Mouse (Mus musculus) CH12.LX (cell line): Measurements from ENCODE around the gene Tyro3. TPM values are rescaled to one million over a fixed set of nuclear protein-coding genes. Genes with fewer than 3 reads are reported as not detected.

Experiments
- DNase-seq: peaks from one replicate; pipeline ENCODE4 v3.0.0-alpha.2; 2013; ENCODE audit errors: extremely low read depth
- H3K27ac ChIP-seq: 2 replicates; pipeline ENCODE4 v1.5.1; 2012; ENCODE audit warnings: low read depth, mild to moderate bottlenecking, control low read depth, moderate library complexity; ENCODE audit not compliant: insufficient read depth
- H3K27me3 ChIP-seq: replicated peaks from 2 replicates; pipeline ENCODE3; 2012; ENCODE audit warnings: inconsistent platforms
- H3K36me3 ChIP-seq, 2 experiments: replicated peaks in 1 of 2; 2 replicates each; pipeline versions ENCODE3 to v1.6.1; 2012; ENCODE audit warnings: inconsistent platforms in 1 of 2, low read length in 1 of 2, mild to moderate bottlenecking in 1 of 2, mixed read lengths in 1 of 2, moderate library complexity in 1 of 2; ENCODE audit not compliant: control insufficient read depth in 1 of 2, insufficient read depth in 1 of 2
- H3K4me1 ChIP-seq, 2 experiments: 2 replicates each; pipeline ENCODE4 v1.6.1; 2012; ENCODE audit warnings: inconsistent platforms in 1 of 2, moderate library complexity in 1 of 2; ENCODE audit not compliant: insufficient read depth in 2 of 2, control insufficient read depth in 1 of 2
- H3K4me2 ChIP-seq: 2 replicates; pipeline ENCODE4 v1.6.1; 2012; ENCODE audit warnings: low read depth, mild to moderate bottlenecking, control low read depth; ENCODE audit not compliant: poor library complexity, insufficient read depth, severe bottlenecking
- H3K4me3 ChIP-seq, 3 experiments: fragments of 150-350 bp in 1 of 3; sonication (generic) in 1 of 3; replicated peaks in 1 of 3; 2 replicates each; pipeline versions ENCODE3 to v1.5.1; 2011 to 2012; ENCODE audit warnings: low read depth in 2 of 3, low read length in 2 of 3, mild to moderate bottlenecking in 2 of 3, moderate library complexity in 2 of 3, control low read depth in 1 of 3, improper control_type of control experiment in 1 of 3, inconsistent platforms in 1 of 3, mixed read lengths in 1 of 3; ENCODE audit not compliant: poor library complexity in 1 of 3
- H3K79me2 ChIP-seq: replicated peaks from 2 replicates; pipeline ENCODE4 v1.6.1; 2012; ENCODE audit warnings: mild to moderate bottlenecking, moderate library complexity; ENCODE audit not compliant: control insufficient read depth, poor library complexity, insufficient read depth, severe bottlenecking; ENCODE audit errors: extremely low read depth
- H3K9ac ChIP-seq: 2 replicates; pipeline ENCODE4 v1.6.1; 2012; ENCODE audit warnings: low read depth, mild to moderate bottlenecking, control low read depth, moderate library complexity; ENCODE audit not compliant: insufficient read depth
- H3K9me3 ChIP-seq: replicated peaks from 2 replicates; pipeline ENCODE3; 2012; ENCODE audit warnings: low read length, inconsistent platforms, mixed read lengths
- CHD1 ChIP-seq: IDR thresholded peaks from 2 replicates; pipeline ENCODE4 v1.6.1; 2012; ENCODE audit warnings: low read depth, low read length, improper control_type of control experiment, inconsistent platforms
- E2F4 ChIP-seq: IDR thresholded peaks from 2 replicates; pipeline ENCODE4 v1.6.1; 2011; ENCODE audit warnings: low read depth, low read length, improper control_type of control experiment; ENCODE audit not compliant: insufficient replicate concordance
- ELF1 ChIP-seq: IDR thresholded peaks from 2 replicates; pipeline ENCODE4 v1.6.1; 2014; ENCODE audit warnings: low read depth, mild to moderate bottlenecking, inconsistent platforms, low read length, improper control_type of control experiment
- GABPA ChIP-seq: IDR thresholded peaks from 2 replicates; pipeline ENCODE4 v1.6.1; 2012; ENCODE audit warnings: low read depth, low read length, improper control_type of control experiment, inconsistent platforms; ENCODE audit not compliant: insufficient replicate concordance
- HCFC1 ChIP-seq: IDR thresholded peaks from 2 replicates; pipeline ENCODE4 v1.6.1; 2012; ENCODE audit warnings: low read depth, mild to moderate bottlenecking, inconsistent platforms, low read length, improper control_type of control experiment
- JUND ChIP-seq: conservative IDR thresholded peaks from 2 replicates; pipeline ENCODE4 v1.6.1; 2011; ENCODE audit warnings: low read depth, low read length, improper control_type of control experiment
- MEF2A ChIP-seq: IDR thresholded peaks from 2 replicates; pipeline ENCODE4 v1.6.1; 2014; ENCODE audit warnings: low read depth, mild to moderate bottlenecking, inconsistent platforms, low read length, improper control_type of control experiment, borderline replicate concordance
- MYC ChIP-seq: IDR thresholded peaks from 2 replicates; pipeline ENCODE4 v1.6.1; 2011; ENCODE audit warnings: low read depth, mild to moderate bottlenecking, improper control_type of control experiment, low read length
- PAX5 ChIP-seq: IDR thresholded peaks from 2 replicates; pipeline ENCODE4 v1.6.1; 2012; ENCODE audit warnings: low read length, inconsistent platforms, mixed read lengths
- POLR2A ChIP-seq: IDR thresholded peaks from 2 replicates; pipeline ENCODE4 v1.6.1; 2011; ENCODE audit warnings: low read depth, mild to moderate bottlenecking, improper control_type of control experiment, low read length
- POLR2AphosphoS2 ChIP-seq: IDR thresholded peaks from 2 replicates; pipeline ENCODE4 v1.6.1; 2011; ENCODE audit warnings: low read depth, low read length, improper control_type of control experiment
- RAD21 ChIP-seq: IDR thresholded peaks from 2 replicates; pipeline ENCODE4 v1.6.1; 2011; ENCODE audit warnings: low read depth, mild to moderate bottlenecking, low read length, improper control_type of control experiment, moderate library complexity
- TBP ChIP-seq: conservative IDR thresholded peaks from 2 replicates; pipeline ENCODE4 v1.6.1; 2011; ENCODE audit warnings: low read depth, low read length, improper control_type of control experiment
- USF1 ChIP-seq: IDR thresholded peaks from 2 replicates; pipeline ENCODE4 v1.6.1; 2014; ENCODE audit warnings: low read depth, mild to moderate bottlenecking, inconsistent platforms, low read length, improper control_type of control experiment
- USF2 ChIP-seq: conservative IDR thresholded peaks from 2 replicates; pipeline ENCODE4 v1.6.1; 2011; ENCODE audit warnings: low read depth, low read length, improper control_type of control experiment
- ZC3H11A ChIP-seq: IDR thresholded peaks from 2 replicates; pipeline ENCODE4 v1.6.1; 2012; ENCODE audit warnings: low read depth, mild to moderate bottlenecking, inconsistent platforms, low read length, improper control_type of control experiment
- dilution Hi-C: fragments of 300-500 bp; cut with MboI; formaldehyde crosslinking; loops from 2 replicates; pipeline ENCODE4 v1.14.3; 2020; ENCODE audit warnings: low sequenced_read_pairs; ENCODE audit not compliant: extremely low pct_unique_long_range_greater_than_20kb, extremely low pct_ligation_motif_present
- in situ Hi-C: fragments of 300-500 bp; cut with MboI; formaldehyde crosslinking; loops from 3 replicates; pipeline ENCODE4 v1.14.3; 2019; ENCODE audit warnings: low sequenced_read_pairs, low pct_ligation_motif_present, low pct_unique_long_range_greater_than_20kb, mixed read lengths
- polyA plus RNA-seq: library from polyadenylated mRNA; unstranded; fragments of >175 nt; gene quantifications from 2 replicates; pipeline ENCODE4 v1.2.1, GENCODE M21; 2012; ENCODE audit warnings: low read depth; ENCODE audit not compliant: insufficient read length
- total RNA-seq, 2 experiments: library from RNA; depleted of rRNA; stranded (reverse); fragments of 300-350 nt in 1 of 2; fragments of >200 nt in 1 of 2; gene quantifications; 2 replicates each; pipeline ENCODE4 v1.2.3; 2012 to 2014

The Tyro3 gene
- total and polyA plus RNA-seq, 3 experiments, result 20.3 to 39.7 (median 23.7) TPM

- Histone ChIP-seq H3K9ac (no peak overlapping the region), H3K79me2 (no peaks in the 10 kb centered on the region), H3K27me3 (peaks cover 6% of the 10 kb centered on the region), H3K9me3 (peaks cover 3% of the 10 kb centered on the region), H3K4me2 (peak overlapping the region; percentile 4; the same call in 1 of the 2 replicates), H3K4me3 (no peak overlapping the region), H3K4me1 (no peaks in the 10 kb centered on the region), H3K36me3 (no peaks in the 10 kb centered on the region), H3K27ac (no peak overlapping the region)
- TF ChIP-seq POLR2AphosphoS2 (no peak), HCFC1 (no peak)
- dilution Hi-C loops (no loop called here), in situ Hi-C loops (no loop called here)
- no peak for DNase-seq
These were observed 41.0 kb downstream of the Tyro3 start for GRCm38 (mm10) chr2:119838363-119839156.

- peaks cover 3% of the 10 kb centered on the region for H3K9me3 ChIP-seq
- no peaks in the 10 kb centered on the region for H3K36me3 ChIP-seq
- no peaks in the 10 kb centered on the region for H3K4me1 ChIP-seq
- TF ChIP-seq HCFC1 (no peak), GABPA (no peak), PAX5 (no peak), E2F4 (no peak), POLR2A (no peak), CHD1 (no peak), RAD21 (no peak), USF1 (no peak), POLR2AphosphoS2 (no peak), ZC3H11A (no peak), USF2 (no peak), MEF2A (no peak), ELF1 (no peak), TBP (no peak), MYC (no peak), JUND (no peak)
- DNase-seq, result no peak
- no peaks in the 10 kb centered on the region for H3K79me2 ChIP-seq
- H3K27ac ChIP-seq, result no peak overlapping the region
- H3K27me3 ChIP-seq, result peaks cover 6% of the 10 kb centered on the region
- no peak overlapping the region for H3K4me2 ChIP-seq
- dilution Hi-C loops, result no loop called here
- no peak overlapping the region for H3K4me3 ChIP-seq
- H3K9ac ChIP-seq, result no peak overlapping the region
- in situ Hi-C loops, result no loop called here
These were observed 42.5 kb downstream of the Tyro3 start for GRCm38 (mm10) chr2:119840008-119840407.
